Mouse (Mus musculus) A20 (cell line): ENCODE data around the gene Atp8a2.
A peak's percentile ranks its signal among the peaks of the same experiment; 100 is the strongest.

Experiments
- DNase-seq: peaks from one replicate; pipeline ENCODE4 v3.0.0-alpha.2; 2011; ENCODE audit warnings: low read depth, low spot score

The Atp8a2 gene

GRCm38 (mm10) chr14:60152373-60152772 lies 44.6 kb downstream of the Atp8a2 start:
- DNase-seq: no peak

GRCm38 (mm10) chr14:60148893-60149292 lies 48.1 kb downstream of the Atp8a2 start:
- no peak for DNase-seq

- no peak for DNase-seq
Measured at GRCm38 (mm10) chr14:60143234-60143633, 53.7 kb downstream of the Atp8a2 start.

DNA sequence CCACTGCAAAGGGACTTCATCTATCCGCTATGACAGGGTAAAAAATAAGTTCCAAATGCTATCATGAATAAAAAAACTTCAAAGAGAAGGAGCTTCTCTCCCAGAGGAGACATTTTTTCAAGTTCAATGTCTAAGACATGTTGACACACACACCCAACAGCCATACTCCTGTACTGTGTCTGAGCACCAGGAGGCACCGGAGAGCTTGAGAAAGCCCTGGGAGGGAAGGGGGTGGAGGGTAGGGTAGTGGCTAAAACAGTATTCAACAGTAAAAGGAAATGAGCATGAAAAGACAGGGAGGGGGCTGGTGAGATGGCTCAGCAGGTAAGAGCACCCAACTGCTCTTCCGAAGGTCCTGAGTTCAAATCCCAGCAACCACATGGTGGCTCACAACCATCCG lies 58.6 kb downstream of the Atp8a2 start:
- DNase-seq: peak; percentile 27

DNA sequence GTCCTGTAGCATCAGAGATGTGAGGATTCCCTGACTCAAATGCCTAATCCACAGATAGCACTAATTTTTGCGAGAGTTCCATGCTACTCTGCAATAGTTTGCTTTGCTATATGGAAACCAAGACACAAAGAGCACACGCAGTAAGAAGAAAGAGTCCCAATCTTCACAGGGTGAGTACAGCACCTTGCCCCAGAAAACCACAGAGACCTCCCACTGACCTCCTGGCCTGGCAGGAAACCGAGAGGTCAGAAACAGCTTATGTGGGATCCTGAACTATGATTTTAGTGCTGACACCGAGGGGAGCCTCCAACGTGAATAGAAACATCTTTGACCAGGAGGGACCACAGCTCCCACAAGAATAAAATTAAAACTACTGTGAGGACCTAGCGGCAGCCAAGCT lies 59.2 kb downstream of the Atp8a2 start:
- no peak for DNase-seq

GRCm38 (mm10) chr14:60135801-60136200 lies 61.2 kb downstream of the Atp8a2 start:
- DNase-seq: no peak

GRCm38 (mm10) chr14:60134720-60135119 lies 62.3 kb downstream of the Atp8a2 start:
- no peak for DNase-seq

- DNase-seq: no peak
Measured at GRCm38 (mm10) chr14:60131196-60131876, 65.6 kb downstream of the Atp8a2 start.

DNA sequence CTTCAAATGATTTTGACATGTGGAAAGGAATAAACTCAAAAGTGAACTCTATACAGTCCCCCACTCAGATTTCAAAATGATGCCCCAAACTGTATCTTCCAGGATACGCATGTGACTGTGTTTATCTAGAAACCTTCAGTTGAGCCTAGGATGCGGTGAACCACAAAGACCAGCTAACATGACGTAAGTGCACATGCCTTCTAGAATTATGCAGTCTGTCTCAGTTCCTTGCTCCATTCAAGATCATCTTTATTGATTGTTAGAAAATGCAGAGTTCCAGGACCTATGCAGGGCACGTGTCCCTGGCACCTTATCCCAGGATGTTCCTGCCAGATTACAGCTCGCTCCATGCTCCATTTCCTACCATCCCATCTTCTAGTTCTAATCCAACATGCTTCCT lies 67.4 kb downstream of the Atp8a2 start:
- DNase-seq: no peak

DNA sequence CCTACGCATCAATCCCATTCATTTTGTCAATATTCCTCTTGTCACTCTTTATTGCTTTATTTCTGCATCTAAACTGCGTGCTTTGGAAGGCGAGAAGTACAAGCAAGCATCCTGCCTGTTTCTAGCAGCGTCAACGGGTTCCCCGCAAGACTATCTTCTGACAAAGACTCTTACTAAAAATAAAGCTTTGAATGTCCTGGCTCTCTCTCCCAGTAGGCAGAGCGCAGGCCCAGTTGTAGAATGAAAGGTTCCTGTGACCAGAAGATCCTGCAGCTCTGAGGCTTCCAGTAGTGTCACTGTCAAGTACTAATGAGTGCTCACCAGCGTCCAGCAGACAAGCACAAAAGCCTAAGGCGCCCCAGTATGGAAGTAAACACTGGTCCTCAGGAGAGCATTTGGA lies 71.8 kb downstream of the Atp8a2 start:
- no peak for DNase-seq

- no peak for DNase-seq
Measured at GRCm38 (mm10) chr14:60121572-60121971, 75.4 kb downstream of the Atp8a2 start.

- DNase-seq: peak; percentile 6
Measured at GRCm38 (mm10) chr14:60117792-60118585, 79.0 kb downstream of the Atp8a2 start.

- no peak for DNase-seq
Measured at GRCm38 (mm10) chr14:60086808-60087725, 109.9 kb downstream of the Atp8a2 start.

DNA sequence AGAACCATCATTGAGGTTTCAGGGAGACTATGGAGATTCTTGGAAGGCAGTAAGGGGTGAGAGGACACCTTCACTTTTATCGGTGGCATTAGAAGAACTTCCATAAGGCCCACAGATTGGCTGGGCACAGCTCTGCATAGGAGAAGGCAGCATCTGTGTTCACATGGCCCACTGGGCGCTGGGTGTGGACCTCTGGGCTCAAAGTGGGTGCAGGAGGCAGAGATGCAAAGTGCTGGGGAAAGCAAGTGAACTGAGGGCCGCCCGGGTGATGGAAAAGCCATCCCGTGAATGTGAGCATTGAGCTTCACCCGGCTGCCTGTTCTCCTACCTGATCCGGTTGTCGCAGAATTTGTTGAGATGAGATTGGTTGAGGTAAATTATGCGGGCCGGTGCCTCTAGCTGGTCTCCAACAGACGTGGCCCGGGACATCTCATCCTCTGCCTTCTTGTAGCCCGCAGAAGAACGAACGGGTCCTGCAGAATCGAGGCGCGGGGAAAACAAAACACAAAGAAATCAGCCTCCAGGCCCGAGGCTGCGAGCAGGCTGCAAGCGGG lies 110.6 kb downstream of the Atp8a2 start:
- DNase-seq: no peak

GRCm38 (mm10) chr14:60082771-60083170 lies 114.2 kb downstream of the Atp8a2 start:
- DNase-seq: no peak

- DNase-seq: no peak
Measured at GRCm38 (mm10) chr14:60072496-60072895, 124.5 kb downstream of the Atp8a2 start.

DNA sequence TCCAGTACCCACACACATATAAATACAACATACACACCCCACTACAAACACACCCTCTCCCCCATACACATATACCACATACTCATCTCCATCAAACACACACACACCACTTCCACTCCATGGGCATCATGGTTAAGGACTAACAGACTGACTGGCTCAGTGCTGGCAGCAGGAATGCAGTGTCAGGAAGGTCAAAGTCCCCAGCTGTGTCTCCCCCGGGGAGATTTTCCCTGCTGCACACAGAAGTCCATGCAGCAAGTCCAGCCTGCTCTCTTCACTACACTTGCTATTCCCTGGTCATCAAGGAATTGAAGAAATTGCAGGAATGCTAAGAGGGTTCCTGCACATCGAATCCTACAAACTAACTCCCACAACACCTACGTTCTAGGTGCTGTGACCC lies 131.8 kb downstream of the Atp8a2 start:
- no peak for DNase-seq

DNA sequence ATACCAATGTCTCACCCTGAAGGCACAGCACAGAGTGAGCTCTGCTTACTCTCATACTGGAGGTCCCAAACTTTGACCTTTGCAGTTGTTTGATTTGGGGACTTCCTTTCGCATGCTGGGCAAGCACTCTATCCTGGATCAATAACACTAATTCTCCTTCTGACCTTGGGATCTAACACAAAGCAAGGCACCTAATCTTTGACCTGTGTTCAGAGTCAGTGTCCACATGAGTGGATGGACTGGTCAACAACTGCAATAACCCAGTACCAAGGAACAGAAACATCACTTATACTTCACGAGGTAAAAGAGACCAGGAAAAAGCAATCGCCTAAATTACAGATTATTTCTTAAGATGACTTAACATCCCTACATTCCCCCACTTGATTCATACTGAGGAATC lies 136.0 kb downstream of the Atp8a2 start:
- no peak for DNase-seq

DNA sequence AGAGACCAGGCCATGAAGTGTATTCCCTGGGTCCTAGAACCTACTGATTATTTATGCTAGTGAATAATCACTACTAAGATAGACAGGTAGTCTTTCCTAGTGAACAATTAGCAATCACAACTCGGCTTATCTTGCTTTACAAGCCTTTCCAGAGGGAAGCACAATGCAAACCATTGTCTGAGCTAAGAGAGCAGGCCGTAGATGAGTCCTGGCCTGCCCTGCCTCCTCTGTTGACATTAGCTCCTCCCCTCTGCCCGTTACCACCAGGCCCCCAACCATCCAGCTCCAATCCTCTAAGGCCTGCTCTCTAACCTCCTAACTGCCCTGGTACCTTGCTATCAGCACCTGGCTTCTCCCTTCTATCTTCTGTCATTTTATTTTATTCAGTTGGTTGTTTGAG lies 138.1 kb downstream of the Atp8a2 start:
- no peak for DNase-seq

DNA sequence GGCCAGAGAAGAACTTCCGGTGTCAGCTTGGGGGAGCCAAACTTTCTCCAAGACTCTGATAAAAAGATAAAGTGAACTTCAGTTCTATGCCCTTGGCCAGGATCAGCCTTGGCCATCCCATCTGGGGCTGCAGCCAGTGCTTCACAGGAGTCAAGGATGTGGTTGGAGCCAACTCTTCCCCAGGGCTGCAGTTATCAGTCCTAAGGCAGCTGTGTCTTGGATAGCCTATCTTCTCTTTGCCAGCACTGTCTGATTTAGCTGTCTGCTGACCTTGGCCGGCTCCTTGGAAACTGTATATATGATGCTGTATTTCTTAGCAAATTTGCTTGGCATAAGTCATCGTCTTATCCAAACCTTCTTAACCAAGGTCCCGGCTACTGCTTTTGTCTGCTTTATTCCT lies 141.7 kb downstream of the Atp8a2 start:
- DNase-seq: no peak

DNA sequence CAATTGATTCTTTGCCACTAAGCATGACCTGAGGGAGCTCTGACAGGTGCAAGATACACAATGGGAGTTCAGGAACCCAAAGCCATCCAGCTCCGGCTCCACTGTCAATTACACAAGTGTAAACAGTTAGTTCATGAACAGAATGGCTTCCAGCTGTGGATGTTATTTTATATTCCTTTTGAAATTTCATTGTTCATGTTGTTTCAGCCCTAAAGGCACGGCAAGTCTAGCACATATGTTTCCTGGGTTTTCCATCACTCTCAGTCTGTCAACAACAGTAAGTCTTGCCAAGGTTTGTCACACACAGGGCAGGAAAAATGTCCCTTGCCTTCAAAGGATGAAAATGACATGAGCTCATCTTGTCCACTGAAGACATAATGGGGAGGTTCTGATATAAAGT lies 166.3 kb downstream of the Atp8a2 start:
- DNase-seq: no peak

DNA sequence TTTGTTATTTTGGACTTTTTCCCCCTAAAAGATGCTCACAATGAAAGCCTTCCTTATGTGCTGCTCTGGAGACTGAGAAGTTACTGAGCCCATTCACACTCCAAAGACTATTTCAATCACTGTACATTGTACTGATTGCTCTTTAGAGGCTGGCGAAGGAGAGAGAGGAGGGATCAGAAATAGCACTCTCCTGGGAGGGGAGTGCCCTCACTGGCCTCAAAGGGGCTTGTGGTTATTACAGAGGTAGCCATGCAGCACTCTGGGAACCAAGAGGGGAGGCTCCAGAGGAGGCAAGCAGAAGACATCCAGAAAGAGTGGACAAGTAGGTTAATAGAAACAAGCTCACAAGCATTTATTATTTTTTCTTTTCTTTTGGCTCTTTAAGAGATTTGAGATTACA lies 169.8 kb downstream of the Atp8a2 start:
- no peak for DNase-seq
